Mouse (Mus musculus): Measurements from ENCODE around the gene Map3k9.

Map3k9 gene

DNA sequence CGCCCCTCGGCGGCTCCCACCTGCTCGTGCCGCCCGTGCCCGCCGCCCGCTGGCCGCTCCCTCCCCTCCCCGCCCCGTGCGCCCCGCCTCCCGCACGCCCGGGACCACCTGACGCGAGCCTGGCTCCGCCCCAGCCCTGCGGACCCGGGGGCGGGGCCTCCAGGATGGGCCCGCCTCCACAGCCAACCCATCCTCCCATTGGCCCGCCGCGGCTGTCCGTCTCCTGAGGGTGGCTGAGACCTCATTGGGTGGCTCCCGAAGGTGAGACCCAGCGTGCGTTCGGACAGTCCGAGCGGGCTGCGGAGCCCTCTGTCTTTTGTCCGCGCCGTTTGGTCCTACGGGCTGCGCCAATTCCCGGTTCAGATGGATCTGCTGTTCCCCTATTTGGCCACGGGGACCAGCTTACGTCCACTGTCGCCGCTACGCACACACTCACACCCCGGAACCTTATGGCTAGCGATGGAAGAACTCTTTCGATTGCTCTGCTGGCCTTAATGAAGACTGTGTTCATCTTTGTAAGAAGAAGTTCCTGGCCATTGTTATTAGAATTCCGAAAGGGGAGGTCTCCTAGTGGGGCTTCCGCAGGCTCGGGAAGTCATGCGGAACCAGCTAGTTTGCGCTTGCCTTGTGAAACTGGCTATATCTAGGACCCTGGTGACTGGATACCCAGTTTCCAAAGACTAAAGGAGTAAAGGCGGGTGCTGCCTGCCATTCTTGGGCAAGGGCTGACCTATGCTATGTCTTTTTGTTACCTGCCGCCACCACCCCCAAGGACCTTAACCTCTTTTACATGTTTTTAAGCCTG, at the start of gene Map3k9:
TSS of gene Map3k9 (minus strand) at position 71 of the 805 bp plus-strand sequence.
- in situ Hi-C loops (cut with MboI): loop anchor here (10.0 kb wide), 1 partner anchor 167 kb away; no protein-coding TSS in a partner anchor

DNA sequence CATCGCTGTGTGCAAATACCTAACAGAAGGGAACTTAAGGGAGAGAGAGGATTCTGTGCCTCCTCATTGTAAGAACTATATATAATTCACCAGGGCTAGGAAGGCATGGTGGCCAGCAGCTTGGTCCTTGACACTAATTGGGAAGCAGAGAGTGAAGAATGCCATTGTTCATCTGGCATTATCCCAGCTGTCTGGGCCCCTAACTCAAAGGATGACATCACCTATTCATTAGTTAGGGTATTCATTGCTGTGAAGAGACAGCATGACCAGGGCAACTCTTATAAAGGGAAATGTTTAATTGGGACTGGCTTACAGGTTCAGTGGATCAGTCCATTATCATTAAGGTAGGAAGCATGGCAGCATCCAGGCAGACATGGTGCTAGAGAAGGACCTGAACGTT, 47.4 kb upstream of the Map3k9 start:
- in situ Hi-C loops (cut with MboI): no loop called here

DNA sequence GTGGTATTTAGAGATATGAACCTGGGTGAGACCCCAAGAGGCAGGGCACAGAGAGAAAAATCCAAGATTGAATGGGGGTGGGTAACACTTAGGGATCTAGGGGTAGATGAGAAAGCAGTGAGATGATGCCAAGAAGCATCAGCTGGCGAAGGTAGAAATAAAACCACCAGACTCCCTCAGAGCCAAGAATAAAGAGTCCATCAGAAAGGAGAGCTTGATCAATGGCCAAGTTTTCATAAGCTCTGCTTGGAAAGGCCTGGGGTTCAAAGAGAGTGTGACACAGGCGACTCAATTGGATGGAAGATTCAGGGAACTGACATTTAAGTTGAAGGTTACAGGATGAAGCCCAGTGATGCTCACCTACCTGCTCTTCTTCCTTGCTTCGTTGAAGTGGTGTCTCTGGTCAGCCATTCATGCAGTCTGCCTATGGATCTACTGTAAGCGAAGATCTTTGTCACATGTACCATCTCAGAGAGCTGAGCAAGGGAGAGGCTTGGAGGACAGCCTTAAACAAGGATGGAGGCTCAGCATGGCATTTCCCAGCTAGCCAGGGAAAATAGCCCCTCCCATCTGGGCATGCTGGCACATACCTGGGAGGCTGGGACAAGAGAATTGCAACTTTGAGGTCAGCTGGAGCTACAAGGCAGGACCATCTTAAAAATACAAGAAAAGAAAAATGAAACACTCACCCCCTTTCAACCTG, 42.0 kb upstream of the Map3k9 start:
- in situ Hi-C loops (cut with MboI): no loop called here

DNA sequence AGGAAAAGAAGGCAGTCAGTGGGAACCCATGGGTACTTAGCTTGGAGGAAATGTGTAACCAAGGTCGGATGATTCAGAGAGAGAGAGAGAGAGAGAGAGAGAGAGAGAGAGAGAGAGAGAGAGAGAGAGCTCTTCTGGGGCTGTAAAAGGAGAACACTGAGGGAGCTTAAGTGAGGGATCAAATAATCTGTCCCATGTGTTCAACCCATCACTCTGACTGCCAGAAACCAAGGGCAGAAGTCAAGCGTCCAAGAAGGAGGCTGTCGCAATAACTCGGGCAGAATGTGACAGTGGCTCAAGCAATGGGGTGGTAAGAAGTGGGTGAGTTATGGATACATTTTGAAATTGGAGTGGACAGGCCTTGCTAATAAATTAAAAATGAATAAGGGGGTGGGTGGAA, 41.2 kb upstream of the Map3k9 start:
- in situ Hi-C loops (cut with MboI): no loop called here

DNA sequence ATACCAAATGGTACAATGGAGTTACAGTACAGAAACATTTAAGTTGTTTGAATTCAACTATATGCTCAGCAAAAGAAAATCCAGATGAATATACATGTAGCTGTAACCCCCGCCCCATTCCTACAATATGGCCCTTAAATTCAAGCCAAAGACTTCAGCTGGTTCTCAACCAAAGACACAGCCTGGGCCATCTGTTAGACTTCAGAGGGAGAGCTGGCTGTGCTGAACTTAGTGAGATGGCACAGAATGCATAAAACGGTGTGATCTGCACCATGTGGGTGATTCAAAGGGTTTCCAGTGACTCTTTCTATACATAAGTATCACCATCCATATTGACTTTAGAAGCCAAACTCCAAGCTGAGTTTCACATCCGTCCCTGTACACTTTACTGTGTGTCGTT, 39.7 kb upstream of the Map3k9 start:
- in situ Hi-C loops (cut with MboI): no loop called here

DNA sequence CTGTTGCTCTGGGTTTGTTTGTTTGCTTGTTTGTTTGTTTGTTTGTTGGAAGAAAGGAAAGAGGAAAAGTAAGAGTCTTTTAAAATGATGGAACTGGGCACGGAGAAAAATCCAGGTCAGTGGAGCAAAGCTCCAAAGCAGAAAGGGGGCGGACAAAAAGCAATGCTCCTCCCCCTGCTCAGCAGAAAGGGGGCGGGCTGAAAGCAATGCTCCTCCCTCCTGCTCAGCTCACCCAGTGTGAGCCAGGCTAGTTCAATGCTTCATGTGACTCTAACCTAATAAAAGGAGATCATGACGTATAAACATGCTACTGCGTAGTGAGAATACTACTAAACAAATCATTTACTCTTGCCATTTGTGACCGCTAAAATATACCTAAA, 36.1 kb upstream of the Map3k9 start:
- in situ Hi-C loops (cut with MboI): no loop called here

DNA sequence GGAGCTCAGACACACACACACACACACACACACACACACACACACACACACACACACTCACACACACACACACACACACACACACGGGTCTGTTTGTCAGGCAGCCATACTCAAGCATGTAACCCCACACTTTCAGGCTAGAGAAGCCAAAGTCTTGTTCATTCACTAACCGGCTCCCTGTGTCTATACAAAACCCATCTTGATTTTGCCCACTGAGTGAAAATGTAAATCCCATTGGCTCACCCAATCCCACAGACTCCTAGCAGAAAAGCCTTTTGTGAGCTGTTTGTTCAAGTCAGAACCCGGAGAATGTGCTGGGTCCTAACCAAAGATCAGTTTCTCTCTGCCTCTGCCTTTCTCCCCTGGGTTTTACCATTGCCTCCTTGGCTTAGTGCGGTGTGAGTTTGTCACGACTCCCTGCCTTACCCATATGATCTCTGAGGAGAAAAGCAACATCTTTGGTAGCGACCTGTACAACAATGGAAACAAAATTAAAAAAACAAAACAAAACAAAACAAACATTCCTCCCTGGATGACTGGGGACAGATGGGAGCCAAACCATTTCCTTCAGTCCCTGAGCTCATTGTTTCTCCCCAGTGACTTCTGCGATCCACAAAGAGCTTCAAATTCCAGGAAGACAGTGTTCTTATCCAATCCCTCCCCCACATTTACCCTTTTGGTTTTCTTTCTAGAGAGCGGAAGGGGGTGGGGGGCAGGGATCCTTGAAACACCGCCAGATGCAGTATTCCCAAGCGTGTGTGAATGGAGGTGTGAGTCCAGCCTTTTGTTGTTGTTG, 35.6 kb upstream of the Map3k9 start:
- in situ Hi-C loops (cut with MboI): no loop called here

DNA sequence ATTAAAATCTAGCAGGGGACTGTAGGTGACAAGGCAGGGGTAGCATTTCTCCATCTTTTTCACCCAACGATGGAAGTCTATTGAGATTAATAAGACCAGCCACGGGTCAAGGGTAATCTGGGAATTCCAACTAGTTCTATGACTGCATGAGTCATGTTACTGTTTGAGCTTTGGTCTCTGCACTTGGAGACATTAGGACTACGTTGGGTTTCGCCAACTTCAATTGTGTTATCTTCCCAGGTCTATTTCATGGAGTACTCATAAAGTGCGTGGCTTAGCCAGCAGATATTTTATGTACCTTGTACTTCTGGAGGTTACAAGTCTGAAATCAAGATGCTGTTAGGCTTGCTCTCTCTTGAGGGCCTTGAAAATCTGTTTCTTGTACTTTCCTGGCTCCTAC, 33.8 kb upstream of the Map3k9 start:
- in situ Hi-C loops (cut with MboI): no loop called here

DNA sequence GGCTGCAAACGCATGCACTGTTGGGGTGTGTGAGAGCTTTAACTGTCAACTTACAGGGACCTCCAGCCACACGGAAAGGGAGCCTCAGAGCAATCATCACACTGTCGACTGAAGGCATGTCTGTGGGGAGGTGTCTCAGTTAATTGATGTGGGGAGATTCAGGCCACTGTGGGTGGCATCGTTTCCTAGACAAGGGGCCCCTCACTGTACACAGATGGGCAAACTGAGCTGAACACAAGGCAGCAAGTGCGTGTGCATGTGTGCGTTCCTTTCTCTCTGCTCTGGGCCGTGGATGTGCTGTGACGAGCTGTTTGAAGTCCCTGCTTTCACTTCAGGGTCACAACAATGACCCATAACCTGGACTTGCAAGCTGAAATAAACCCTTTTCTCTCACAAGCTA, 29.4 kb upstream of the Map3k9 start:
- in situ Hi-C loops (cut with MboI): no loop called here

DNA sequence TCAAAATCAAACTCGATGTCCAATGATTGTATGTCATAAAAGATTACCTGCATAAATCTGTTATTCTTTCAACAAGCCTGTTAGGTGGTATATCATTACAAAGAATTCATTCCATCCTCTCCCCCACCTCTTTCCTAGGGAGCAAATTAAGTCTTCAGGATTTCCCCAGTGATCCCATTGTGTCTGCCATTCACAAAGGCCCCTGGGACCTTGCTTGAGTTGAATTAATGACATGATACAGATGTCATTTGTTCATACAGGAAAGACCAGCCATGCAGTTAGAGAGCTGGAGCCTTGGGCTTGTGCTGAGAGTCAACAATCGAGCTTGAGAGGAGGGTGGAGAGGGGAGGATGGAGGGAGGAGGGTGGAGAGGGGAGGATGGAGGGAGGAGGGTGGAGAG, 27.6 kb upstream of the Map3k9 start:
- in situ Hi-C loops (cut with MboI): no loop called here

DNA sequence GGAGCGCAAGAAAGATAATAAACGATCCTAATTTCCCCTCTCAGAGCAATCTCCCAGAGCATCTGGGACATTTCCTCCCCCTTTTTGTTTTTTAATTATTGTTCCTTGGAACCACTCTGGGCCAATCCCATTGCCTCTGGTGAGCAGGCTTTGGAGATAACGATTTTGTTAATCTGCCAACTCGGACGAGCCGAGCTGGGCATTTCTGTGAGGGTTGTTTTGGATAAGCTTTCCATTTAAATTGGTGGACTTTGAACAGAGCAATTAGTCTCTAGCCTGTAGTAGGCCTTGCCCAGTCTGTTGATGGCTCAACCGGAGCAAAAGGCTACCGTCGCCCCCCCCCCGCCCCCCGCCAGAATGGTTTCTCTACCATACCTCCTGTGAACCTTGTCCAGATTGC, 27.0 kb upstream of the Map3k9 start:
- in situ Hi-C loops (cut with MboI): no loop called here

DNA sequence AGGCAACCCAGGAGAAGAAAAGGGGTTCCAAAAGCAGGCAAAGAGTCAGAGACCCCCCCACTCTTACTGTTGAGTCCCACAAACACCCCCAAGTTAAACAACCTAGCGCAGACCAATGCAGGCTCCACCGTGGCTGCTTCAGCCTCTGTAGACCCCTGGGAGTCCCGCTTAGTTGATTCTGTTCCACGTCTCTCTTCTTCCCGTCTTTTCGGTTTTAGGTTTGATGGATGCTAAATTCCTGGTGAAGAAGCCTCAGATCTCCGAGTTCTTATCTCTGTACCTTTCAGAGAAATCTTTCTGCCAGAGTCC, 26.5 kb upstream of the Map3k9 start:
- in situ Hi-C loops (cut with MboI): no loop called here

DNA sequence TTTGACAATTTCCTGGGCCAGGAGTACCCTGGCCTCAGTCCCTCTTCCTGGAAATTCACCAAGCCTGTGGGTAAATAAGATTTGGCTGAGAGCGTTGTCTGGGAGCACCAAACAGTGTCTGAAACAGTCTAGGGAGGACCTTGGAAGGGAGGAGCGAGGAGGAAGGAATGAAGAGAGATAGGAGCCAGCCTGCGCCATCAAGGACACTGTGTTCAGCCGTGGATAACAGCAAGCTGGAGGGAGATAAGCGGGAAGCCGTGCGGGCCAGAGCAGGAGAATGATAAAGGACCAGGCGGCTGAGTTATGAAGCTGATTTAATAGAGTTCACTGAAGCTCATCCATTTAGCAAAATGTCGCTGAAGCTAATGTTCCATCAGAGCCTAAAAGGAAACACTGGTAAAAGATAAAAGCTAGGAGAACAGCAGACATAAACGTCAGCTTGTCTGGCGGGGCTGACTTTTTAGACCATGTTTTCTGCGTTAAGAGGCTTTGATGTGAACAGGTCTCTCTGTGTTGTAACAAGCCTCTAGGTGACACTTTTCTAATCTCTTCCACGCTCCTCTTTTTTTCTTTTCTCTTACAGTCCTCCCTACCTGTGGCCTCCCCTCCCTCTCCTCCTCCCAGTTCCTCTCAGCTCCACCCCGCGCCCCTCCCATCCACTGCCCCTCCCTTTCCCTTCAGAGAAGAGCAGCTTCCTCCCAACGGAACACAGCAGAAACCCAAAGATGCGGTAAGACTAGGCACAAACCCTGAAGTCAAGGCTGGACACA, 26.0 kb upstream of the Map3k9 start:
- in situ Hi-C loops (cut with MboI): no loop called here

DNA sequence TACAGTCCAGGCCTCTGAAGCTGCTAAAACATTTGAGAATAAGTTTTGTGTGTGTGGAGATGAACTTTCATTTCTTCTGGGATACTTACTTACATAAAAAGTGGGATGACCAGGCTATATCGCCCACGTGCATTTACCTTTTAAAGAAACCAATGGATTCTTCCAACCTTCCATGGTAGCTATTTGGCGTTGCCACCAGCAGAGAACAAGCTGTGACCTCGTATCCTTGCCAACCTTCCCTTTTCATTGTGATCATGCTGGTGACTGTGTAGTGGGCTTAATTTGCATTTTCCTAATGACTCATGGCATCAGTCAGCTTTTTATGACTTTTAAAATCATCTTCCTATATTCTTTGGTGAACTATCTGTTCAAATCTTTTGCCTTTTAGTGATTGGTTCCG, 25.1 kb upstream of the Map3k9 start:
- in situ Hi-C loops (cut with MboI): no loop called here

DNA sequence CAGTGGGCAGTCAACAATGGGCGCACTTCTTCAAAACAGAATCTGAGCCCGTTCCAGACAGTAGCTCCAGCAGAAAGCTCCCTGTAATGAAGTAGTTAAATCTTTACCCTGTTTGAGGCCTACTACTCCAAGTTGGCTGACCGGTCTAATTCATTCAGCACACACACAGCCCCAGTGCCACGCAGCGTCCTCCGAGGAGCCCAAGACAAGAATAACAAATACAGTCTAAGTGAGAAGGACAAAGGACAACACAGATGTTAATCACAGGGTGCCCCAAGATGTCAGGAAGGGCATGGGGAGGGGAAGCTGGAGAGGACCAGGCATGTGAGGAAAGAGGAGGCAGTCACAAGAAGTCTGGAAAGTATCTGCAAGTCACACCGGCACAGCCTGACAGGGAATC, 22.8 kb upstream of the Map3k9 start:
- in situ Hi-C loops (cut with MboI): no loop called here

DNA sequence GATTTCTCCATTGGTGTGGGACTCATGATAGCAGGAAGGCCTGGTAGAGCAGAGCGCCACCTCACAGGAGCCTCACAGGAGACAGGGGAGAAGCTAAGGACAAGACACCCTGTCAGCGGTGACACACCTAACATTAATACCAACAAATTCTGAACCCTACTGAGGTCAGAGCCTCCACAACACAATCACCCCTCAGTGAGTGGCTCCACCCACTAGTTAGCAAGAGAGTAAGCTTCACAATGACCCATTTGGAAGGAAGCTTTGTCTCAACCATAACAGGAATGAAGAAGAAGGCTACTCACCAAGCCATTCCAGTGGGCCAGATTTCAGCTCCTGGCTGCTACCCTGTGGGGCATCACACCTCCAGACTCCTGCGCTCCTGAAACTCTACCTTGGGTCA, 22.0 kb upstream of the Map3k9 start:
- in situ Hi-C loops (cut with MboI): no loop called here

DNA sequence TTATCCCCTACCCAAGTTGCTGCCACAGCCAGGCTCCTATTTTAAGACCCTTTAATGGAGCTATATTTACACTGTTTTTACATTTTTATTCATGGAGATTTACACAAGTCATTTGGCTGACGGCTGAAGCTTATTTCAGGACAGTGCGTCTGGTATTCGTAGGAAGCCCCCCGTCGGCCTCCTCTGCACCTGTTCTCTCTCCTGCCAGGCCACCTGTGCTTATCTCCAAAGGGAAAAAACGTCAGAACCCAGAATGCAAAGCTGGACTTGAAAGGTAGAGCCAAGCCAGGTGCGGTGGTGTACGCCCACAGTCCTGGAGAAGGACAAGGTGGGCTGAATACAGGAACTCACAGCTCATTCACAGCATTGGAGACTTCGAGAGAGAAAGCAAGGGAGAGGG, 20.2 kb upstream of the Map3k9 start:
- in situ Hi-C loops (cut with MboI): no loop called here

DNA sequence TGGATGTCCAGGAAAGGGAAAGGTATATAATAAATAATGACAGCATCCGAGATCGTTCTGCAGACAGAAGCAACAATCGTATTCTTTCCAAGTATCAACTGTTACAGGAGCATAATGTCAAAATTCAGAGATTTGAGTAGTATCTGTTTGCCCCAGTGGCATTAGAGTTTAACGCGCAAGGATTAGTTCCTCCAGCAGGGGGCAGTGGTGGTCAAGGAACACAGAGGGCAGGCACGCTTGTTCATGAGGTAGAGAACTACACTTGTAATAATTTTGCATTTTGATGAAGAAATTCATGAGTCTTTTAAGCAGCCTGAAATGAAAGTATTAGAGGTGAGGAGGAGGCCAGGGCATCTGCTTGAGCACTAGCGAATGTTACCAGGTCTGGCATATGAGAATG, 15.6 kb upstream of the Map3k9 start:
- in situ Hi-C loops (cut with MboI): no loop called here

DNA sequence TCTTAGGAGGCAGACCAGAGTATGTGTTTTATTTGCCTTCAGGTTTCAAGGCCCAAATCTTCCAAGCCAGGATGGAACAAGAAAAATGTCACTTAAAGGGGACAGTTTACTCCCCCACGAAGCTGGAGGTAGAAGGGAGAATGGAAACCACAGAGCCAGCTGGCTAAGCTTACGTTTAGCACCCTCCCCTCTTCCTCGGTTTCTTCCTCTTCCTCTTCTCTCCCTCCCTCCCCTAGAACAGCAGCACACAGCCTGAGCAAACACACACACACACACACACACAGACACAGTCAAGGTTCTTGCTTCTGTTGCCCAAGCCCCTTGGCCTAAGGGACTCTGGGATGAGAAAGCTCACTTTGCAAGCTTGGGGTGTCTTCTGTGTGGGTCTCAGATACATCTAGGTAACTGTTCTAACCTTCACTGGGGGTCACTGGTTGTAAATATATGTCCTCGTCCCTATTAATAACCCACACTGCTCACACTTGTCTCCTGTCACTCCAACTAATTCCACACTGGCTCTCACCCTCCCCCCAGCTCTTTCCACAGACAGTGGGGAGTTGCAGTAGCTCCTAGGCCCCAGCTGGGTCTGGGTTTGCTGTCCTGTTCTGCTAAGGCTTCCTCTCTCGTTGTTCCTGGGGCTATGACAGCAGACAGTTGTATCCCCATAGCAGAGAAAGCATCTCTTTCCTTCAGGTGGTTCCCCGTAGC, 11.7 kb upstream of the Map3k9 start:
- in situ Hi-C loops (cut with MboI): loop anchor here (5.0 kb wide), 1 partner anchor 125 kb away; no protein-coding TSS in a partner anchor

DNA sequence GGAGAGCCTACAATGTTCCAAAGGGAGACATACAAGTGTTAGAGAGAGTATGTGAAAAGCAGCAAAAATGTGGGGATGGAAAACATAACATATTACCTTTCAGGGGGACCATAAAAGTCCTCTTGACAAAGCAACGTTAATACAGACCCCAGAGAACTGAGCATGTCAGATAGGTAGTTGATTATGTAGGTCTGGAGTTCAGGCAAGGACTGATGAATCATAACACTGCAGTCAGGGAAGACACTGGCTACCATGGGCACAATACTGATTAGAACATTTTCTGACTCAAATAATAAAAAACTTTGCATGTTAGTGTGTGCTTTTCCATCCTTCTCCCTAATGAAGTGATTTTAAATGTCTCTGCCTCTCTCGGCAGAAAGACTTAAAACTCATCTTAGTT, 8.5 kb upstream of the Map3k9 start:
- in situ Hi-C loops (cut with MboI): loop anchor here (10.0 kb wide), 1 partner anchor 175 kb away; no protein-coding TSS in a partner anchor

DNA sequence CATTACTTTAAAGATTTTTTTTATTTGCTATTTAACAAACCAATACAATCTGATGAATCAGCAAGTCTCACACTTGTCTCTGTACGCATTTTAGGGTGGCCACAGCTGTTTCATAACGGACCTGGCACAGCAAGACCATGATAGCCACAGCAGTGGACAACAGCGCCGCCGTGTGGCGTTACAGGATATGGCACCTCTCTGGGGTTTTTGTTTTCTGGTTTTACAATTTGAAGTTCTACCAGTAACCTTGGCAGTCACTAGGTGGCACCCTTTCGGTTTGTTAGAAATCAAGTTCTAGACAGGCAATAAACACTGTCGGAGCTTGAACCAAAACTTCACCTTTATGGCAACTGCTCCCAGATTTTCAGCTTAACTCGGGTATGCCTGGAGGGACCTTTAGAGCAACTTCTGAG, 7.7 kb upstream of the Map3k9 start:
- in situ Hi-C loops (cut with MboI): loop anchor here (10.0 kb wide), 1 partner anchor 174 kb away; no protein-coding TSS in a partner anchor
